Mouse (Mus musculus) mesoderm, embryonic 11.5 days (tissue): ENCODE data around the gene Nxpe4.

Experiments used
- DNase-seq: peaks from one replicate; pipeline ENCODE4 v3.0.0-alpha.2; 2012; ENCODE audit warnings: low read depth, low spot score

Gene Nxpe4

DNA sequence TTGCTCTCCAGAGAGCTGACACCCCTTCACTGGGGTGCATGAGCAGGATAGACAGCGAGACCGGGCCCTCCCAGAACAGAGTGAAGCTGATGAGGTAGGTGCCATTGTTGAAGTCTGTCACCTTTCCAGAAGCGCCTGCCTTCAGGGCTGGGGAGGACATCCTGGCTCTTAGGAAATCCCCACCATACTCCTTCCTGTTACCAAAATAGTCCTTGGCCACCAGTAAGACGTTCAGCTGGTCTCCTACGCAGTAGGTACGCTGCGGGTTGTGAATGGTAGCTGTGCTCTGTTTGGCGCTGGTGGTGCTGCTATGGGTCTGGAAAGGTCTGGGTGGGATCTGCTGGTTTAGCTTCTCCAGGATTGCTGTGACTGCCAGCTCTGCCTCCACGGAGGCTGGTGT is 164.5 kb downstream of the Nxpe4 start:
- DNase-seq = no peak

DNA sequence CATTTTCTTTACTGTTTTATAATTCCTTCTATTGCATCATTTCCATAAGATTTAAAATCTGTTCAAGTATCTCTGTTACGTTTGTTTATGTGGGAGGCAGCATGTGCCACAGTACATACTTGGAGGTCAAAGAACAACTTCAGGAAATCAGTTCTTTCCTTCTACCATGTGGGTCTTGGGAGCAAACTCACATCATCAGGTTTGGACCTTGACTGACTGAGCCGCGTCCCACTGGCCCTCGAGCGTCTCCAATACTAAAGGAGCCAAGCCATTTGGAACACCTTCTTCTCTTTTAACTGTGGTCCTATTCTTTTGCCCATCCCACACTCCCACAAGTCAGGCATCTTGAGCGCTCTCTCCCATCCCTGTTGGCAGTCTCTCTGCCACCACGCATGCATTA is 167.8 kb downstream of the Nxpe4 start:
- no peak for DNase-seq

DNA sequence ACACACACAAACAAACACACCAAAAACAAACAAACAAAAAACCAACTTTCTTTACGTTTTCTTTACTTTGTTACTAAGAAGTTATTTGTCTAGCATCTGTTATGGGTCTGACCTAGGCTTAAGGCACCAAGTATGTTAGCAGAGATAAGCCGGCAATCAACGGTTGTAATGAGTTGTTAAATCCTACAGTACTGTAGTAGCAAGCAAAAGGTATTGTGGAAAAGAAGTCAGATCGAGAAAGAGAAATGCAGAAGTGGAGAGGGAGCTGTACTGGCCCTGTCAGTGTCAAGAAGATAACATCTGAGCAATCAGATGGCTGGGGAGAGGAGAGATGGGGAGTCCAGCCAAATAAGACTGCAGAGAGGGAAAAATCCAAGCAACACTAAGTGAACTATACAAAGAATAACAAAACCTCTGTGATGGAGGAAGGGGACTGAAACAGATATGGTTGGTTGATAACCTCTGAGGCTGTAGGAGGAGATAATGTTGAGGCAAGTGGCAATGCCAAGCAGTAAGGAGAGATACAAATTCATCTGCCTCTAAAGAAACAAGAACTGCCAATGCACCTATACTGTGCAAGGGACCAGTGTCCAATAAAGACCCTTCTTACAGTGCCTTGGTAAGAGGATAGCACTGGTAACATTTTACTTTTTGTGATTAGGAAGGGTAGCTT is 177.1 kb downstream of the Nxpe4 start:
- no peak for DNase-seq

DNA sequence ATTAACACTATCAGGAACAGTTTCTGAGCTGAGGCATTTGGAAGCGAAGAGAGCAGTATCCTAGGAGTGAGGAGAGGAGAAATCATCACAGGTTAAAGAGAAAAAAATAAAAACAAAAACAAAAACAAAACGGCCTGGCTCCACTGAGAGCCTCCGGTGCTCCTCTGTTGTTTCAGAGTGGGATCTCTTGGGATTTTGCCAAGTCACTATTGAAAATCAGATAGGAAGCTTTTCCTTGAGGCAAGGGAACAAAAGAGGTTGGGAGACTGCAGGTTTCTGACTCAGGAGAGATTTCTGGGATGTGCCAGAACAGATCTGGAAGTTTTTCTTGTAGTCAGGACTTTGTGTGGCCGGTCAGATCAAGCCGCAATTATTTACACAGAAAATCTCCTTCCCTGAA is 177.7 kb downstream of the Nxpe4 start:
- DNase-seq = no peak

DNA sequence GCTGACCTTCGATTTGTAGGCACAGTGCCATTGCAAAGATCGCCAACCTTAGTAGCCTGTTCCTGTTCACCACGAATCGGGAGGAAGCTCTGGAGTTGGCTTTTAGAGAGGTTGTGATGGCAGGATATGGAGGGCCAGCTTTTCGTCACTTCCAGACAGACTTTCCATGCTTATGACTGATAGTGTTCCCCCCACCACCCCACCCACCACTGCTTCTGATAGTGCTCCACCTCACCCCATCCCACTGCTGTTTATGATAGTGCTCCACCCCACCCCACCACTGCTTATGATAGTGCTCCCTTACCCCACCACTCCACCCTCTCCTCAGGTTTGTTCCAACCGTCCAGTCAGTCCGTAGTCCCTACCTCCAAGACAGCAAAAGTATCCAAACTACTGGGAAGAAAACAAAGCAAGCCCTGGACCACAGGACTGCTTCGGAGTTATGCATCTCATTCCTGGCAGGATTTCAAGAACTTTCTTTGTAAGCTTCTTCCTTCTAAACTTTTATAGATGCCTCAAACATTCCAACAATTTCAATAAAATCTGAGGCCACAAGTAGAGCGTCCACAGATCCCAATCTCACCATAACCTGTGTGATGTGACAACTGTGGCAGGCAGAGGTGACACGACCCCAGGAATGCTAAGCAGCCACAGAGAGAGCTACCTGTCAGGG is 179.0 kb downstream of the Nxpe4 start:
- DNase-seq = no peak

DNA sequence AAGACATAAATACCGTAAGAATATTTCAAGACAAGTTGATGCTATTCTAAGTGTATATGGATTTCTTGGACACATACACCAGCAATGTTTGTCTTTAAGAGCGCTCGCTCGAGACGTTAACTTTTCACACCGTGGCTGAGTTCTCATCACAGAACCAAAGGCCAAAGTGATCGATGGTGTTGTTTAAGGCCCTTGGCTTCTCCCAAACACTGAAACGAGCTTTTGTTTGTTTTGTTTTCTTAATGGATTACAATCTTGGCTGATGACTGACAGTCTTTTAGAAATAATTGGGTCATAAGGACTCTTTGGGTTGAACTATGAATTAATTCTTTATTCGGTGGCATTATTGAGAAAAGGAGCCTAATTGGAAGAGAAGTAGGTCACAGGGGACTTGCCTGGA is 183.6 kb downstream of the Nxpe4 start:
- no peak for DNase-seq

DNA sequence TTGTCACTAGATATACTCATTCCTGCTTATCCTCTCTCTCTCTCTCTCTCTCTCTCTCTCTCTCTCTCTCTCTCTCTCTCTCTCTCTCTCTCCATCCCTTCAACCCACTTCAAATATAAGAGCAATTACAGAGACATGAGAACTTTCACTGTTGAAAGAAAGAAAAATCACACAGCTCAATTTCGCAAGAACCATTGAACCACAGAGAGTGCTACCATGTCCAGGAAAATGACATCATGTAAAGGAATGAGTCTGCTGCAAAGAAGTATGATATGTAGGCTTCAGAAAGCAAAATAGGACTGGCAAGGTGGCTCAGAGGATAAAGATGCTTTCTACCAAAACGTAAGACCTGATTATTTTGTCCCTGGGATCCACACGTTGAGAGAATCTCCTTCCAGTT is 184.0 kb downstream of the Nxpe4 start:
- DNase-seq = no peak

DNA sequence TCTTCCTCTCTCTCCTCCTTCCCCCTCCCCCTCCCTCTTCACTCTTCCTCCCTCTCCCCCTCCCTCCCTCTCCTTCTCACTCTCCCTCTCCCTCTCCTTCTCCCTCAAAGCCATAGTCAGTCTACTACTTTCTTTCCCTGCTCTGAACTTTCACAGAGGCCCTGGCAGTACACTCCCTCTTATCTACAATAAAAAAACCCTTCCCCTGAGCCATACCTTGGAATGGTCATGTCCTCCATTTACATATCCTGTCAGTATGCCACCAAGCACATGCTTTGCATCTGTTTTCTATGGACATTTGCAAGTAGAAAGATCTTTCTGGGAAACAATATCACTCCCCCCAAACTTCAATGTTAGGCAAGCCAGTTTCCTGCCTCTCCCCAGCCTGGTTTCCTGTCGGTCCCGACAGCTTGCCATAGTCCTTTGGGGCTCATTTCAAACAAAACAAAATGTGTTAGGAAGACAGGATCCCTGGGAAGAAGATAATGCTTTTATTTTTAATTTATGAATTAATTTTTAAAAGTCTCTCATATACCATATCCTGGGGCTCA is 191.4 kb downstream of the Nxpe4 start, which contains the start of gene Nxpe2:
Gene Nxpe2 (minus strand): TSS at position 307 of the 551 bp plus-strand sequence.
- DNase-seq = no peak

DNA sequence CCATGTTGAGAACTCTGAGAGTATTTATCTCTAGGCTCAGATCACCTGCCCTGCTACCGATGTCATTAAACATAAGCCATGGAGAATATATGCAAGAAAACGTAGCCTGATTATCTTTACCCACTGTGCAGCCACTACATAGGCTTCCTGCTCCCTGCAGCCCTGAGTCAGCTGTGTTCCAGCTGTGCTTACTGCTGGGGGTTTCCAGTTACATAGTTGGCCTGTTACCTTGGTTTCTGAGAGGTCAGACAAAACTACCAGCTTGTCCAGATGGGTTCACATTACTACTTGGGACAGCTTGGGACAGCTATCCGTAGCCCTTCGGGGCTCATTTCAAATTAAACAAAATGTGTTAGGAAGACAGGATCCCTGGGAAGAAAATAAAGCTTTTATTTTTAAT is 192.3 kb downstream of the Nxpe4 start:
- DNase-seq = peak; percentile 66

DNA sequence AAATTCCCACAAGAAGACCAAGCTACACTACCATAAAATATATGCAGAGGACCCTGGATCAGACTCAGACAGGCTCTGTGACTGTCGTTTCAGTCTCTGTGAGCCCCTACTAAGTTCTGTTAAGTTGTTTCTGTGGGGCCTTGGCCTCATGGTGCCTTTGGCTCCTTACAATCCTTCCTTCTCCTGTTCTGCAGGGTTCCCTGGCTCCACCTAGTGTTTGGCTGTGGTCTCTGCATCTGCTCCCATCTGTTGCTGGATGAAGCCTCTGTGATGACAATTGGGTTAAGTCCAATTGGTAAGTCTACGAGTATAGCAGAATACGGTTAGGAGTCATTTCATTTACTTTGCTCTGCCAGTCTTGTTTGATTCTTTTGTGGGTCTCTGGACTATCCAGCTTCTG is 193.0 kb downstream of the Nxpe4 start:
- peak; percentile 74 for DNase-seq

DNA sequence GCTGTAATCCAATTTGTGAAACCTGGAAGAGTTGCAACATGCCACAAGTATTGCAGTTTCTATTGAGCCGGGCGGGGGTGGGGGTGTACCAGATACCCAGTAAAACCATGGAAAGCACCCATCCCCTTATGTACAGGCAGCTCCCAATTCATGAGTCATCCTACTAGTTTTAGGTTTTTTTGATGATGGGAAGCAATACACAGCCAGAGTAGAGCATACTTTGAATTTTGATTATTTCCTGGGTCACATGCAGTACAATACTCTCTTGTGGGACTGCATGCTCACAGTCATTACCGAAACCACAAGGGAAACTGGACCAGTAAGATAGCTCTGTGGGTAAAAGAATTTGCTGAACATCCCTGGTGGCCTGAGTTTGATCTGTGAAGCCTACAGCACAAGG is 195.3 kb downstream of the Nxpe4 start:
- DNase-seq = no peak

DNA sequence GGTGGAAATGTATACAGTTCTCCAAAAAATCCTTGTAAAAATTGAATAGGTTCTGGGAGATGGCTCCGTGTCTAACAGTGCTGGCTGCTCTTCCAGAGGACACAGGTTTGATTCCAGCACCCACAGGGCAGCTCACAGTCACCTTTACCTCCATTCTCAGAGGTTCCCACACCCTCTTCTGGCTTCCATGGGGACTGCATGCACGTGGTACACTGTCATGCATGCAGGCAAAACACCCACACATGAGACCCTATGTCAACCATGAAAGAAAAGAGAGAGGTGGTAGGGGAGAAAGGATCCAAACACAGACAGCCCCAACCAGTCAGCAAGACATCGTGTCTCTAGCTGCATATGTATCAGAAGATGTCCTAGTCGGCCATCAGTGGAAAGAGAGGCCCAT is 199.0 kb downstream of the Nxpe4 start:
- no peak for DNase-seq

DNA sequence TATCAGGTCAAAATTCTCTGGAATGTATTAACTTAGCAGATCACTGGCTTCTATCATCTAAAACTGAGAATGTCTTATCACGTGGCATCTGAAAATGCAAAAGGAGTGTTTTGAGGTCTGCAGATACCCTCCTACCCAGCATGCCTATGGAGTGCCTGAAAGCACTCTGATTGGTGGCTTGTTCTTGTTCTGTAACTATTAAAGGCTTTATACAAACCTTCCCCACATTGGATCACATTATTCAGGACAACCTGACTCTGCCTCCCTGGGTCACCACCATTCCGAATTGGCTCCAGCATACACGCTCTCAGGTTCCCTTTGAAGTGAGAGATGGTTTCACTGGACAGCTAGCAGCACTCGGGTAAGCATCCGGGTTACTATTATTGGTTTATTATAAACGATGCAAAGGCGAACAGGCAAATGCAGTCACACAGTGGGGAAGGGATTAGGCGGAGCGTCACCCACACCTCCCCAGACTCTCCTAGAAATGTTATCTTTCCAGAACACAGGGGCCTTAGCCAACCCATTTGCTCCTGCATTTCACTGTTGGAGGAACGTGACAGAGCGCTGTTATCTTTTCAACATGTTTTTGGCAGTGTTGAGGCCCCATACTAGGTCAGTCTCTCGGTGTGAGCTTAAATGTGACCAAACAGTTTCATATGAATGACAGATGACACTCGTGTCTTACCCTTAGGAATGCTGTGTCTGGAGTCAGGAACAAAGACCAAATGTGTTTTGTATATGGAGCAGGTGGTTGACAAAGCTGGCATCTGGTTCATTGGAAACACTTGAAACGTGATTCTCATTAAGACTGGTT is 200.2 kb downstream of the Nxpe4 start:
- DNase-seq = no peak

DNA sequence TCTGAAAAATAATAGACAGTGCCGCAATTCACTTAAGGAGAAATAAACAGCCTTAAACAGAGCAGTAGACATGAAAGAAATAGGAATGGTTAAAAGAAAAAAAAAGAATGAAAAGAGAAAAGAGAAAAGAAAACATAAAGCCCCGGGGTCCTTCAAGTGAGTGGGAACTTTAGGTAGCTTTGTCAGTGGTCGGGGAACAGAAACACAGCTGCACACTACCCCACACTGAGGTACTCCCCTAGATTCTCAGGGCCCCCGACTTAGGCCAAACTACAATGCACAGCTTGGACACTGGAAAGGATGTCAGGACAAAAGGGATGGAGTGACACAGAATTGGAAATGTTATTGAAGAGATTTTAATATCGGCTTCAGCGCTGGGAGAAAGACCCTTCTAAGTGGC is 200.9 kb downstream of the Nxpe4 start:
- no peak for DNase-seq

DNA sequence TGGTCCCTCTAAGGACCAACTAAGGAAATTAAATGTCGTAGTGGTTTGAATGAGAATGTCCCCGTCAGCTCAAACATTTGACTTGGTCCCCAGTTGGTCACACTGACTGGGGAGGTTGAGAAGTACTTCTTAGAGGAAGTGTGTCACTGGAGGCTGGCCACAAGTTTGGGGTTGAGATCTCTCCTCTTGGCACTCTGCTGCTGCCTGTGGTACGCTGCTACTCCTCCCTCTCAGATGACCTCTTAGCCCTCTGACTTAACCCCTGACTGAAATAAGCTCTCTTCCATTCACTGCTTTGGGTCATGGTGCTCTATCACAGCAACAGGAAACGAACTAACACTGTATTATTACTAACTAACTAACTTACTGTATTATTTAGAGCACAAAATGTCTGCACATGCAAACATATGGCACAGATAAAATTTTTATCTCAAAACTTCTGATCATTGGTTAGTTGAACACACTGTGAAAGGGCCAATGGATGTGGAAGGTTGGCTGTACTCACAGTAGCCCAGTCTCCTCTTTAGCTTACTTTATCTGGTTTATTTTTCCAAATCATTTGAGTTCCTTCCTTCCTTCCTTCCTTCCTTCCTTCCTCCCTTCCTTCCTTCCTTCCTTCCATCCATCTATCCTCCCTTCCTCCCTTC is 211.5 kb downstream of the Nxpe4 start:
- no peak for DNase-seq

DNA sequence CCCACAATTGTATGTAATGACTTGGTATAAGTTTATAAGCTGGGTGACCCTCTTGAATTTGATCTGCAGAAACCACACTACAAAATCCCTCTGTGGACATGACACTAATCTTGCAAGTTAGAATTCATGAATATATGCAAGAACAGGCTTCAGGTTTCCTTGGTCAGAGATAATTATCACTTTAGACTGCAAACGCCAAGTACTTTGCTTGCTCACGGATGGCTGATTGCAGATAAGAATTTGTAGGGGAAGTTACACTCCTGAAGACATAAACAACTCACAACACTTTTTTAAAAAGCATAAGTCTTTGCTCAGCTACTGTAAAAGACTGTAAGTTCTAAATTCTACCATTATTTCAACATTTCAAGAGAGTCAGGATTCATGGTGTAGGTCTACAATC is 212.5 kb downstream of the Nxpe4 start:
- DNase-seq = no peak

DNA sequence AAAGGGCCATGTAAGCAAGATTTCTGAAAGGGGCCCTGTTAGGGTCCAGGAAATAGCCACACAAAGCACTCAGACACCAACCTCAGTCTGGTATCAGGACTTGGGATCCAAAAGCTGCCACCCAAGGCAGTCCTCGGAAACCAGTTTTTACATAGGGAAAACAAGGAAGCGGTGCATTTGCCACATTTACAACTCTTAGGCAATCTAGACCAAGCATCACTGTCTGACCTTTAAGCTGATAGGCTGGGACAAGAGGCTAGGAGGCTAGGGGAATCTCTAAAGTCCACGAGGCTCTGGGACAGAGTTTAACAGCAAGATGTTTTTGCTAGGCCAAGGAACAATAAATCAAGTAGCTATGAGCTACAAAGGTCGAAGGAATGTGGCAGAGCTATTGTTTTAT is 226.6 kb downstream of the Nxpe4 start:
- no peak for DNase-seq

DNA sequence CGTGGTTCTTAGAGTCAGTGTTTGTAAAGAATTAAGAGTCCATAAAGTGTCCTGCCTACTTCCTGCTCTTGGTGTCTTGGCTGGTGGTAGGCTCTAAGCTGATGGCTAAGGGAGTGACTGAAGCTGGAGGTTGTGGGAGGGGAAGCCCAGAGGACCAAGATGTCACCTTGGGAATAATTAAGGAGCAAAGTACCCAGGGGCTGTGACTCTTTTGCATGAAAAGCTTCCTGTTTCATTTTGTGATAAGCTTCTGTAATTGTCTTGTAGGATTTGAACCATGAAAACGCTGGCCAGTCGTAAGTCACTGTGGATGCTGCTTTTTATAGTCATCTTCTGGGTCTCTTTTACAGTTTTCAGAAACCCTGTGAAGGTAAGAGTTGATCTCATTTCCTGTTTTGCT is 228.2 kb downstream of the Nxpe4 start:
- DNase-seq = no peak

DNA sequence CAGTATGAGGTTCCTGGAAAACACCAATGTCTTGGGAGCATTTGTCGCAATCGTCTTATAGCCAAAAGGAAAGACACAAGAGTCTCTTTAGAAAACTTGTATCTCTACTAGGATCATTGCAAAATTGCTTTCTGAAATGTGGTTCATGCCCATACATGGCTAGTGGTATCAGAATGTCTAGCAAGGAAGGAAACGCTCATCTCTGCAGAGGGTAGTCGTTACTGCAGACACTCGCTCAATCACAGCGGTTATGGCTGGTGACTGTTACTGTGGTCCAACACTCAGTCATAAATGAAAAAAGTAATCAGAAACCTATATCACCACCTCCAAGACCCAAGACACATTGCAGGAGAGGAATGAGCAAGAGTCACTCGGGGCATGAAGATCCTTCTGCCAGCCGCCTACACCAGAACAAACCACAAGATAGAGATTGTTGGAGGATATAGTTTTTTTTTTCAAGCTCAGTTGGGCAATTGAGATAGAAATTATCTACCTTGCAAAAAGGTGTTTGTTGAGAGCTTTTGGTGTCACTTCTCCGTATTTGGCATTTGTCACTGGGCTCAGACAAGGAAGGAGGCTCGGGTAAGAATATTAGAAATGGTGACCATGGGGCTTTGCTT is 241.9 kb downstream of the Nxpe4 start:
- DNase-seq = no peak

DNA sequence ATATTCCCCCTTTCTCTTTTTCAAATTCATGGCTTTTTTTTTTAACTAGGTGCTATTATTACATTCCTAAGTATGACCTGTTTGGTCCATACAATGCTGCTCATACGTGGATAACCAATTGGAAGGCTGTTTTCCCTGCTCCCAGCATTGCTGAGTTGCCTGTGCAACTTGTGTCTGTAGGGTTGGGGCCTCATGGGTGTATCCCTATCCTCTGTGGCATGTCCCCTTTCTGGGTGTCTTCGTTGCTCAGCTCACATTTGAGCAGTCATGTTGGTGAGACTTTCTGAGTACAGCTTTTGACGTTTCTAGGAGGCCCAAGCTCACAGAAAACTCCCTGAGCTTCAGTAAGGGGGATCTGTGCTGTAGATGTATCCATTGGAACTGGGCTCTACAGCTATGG is 242.9 kb downstream of the Nxpe4 start:
- no peak for DNase-seq

DNA sequence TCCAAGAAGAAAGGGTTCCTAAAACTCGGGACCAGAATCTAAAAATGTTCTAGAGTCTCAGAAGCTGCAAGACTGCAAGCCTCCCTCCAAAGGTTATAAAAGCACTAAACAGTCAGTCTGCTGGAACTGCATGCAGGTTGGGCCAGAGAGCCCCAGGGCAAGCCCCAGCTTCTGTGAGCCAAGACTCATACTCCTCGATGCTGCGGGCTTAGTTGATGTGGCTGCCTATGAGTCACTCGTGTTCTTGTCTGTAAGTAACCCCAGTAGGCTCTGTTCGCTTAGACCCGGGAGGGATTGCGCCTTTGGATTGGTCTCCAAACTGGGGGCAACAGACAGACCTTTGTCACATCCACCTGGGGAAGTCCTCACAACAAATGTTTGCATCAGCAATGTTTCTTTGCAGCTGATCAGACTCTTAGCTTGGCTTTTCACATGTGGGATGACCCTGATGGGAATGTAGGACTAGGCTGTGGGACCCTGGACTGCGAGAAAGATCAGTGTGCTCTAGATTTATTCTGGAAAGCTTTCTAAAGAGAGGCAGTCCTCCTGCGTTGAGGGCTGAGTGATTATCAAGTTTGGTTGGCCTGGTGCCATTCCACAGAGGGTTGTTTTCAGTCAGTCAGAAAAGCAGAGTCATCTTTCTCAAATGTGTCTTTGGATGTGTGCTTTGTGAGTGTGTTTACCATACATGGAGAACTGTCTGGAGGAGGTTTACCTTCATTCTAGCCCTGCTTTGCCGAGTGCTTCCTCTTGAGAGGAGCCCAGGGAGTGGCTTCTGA is 245.9 kb downstream of the Nxpe4 start:
- DNase-seq = no peak
